Mouse (Mus musculus) limb, embryonic 13.5 days (tissue): ENCODE results near the gene Siglecg. TPM values are rescaled to one million over a fixed set of nuclear protein-coding genes. Genes with fewer than 3 reads are reported as not detected.
A peak's percentile ranks its signal among the peaks of the same experiment; 100 is the strongest.
"Not testable (repeated sequence)": the region's sequence is repeated elsewhere in the genome, so short reads cannot be mapped to it uniquely, and the experiment has no call there.

ENCODE experiments used
- ATAC-seq: fragments of 200-750 bp; cut with Nextera tagmentation; 2 replicates; pipeline ENCODE4 v1.8.0; 2017; ENCODE audit warnings: low read depth, moderate number of reproducible peaks, moderate TSS enrichment; ENCODE audit not compliant: low FRiP score
- H3K27ac ChIP-seq: fragments of 300-500 bp; sonication (generic); 2 replicates; pipeline ENCODE4 v1.5.1; 2015; ENCODE audit warnings: inconsistent platforms, mild to moderate bottlenecking, moderate library complexity
- H3K27me3 ChIP-seq: fragments of 300-500 bp; sonication (generic); 2 replicates; pipeline ENCODE4 v1.6.1; 2015; ENCODE audit warnings: mild to moderate bottlenecking, inconsistent platforms
- H3K36me3 ChIP-seq: fragments of 300-500 bp; sonication (generic); 2 replicates; pipeline ENCODE4 v1.6.1; 2015; ENCODE audit warnings: inconsistent platforms, mild to moderate bottlenecking, moderate library complexity
- H3K4me1 ChIP-seq: fragments of 300-500 bp; sonication (generic); 2 replicates; pipeline ENCODE4 v1.6.1; 2015; ENCODE audit warnings: inconsistent platforms
- H3K4me2 ChIP-seq: fragments of 300-500 bp; sonication (generic); replicated peaks from 2 replicates; pipeline ENCODE4 v1.6.1; 2015; ENCODE audit warnings: inconsistent platforms, mild to moderate bottlenecking, moderate library complexity
- H3K4me3 ChIP-seq: fragments of 300-500 bp; sonication (generic); 2 replicates; pipeline ENCODE4 v1.5.1; 2015; ENCODE audit warnings: moderate library complexity, mild to moderate bottlenecking, inconsistent platforms
- H3K9ac ChIP-seq: fragments of 300-500 bp; sonication (generic); 2 replicates; pipeline ENCODE4 v1.6.1; 2015; ENCODE audit warnings: mild to moderate bottlenecking, inconsistent platforms
- H3K9me3 ChIP-seq: fragments of 300-500 bp; sonication (generic); 2 replicates; pipeline ENCODE4 v1.6.1; 2016; ENCODE audit warnings: inconsistent platforms
- WGBS: fragments of 180-500 bp; shearing (Covaris S2); methylation state at CpG from one replicate; pipeline ENCODE4 v1.1.7; 2015; 5-methylcytosine and 5-hydroxymethylcytosine counted together
- polyA plus RNA-seq: library from polyadenylated mRNA; unstranded; fragments of >200 nt; fragmentation: Nextera tagmentation; extraction: Ambion mirVana; gene quantifications from 2 replicates; pipeline ENCODE4 v1.2.1, GENCODE M21; 2015

Gene Siglecg
- 0.06 and 0.13 TPM in 2 replicates for polyA plus RNA-seq

DNA sequence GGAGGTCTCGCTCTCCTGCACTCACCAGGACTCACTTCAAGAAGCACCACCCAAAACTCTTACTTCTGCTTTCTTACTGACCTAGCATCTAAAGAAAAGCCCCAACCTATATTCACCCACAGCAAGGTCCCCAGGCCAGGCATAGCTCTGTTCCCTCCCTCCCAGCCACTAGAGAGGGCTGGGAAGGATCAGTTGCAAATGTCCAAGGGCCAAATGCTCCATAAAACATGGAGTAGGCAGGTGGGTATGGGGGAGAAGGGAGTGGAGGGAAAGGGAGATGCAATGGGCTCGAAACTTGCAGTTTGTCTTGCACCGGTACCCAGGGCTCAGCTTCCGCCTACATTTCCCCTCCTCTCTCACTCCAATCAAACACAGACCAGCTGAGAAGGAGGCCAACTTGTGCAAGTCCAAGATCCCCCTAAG, at the start of gene Siglecg:
Gene Siglecg, plus strand, starts transcription at position 74 of the 423 bp plus-strand sequence.
- Histone ChIP-seq H3K4me2 (no peak within 1 kb of the TSS), H3K36me3 (no peaks in the 10 kb centered on the region), H3K9ac (no peak within 1 kb of the TSS), H3K4me1 (no peaks in the 10 kb centered on the region), H3K27ac (no peak within 1 kb of the TSS), H3K9me3 (no peaks in the 10 kb centered on the region), H3K4me3 (no peak within 1 kb of the TSS), H3K27me3 (no peaks in the 10 kb centered on the region)
- no peak for ATAC-seq
- 78% methylated on average over 4 of the region's 4 CpGs for WGBS

DNA sequence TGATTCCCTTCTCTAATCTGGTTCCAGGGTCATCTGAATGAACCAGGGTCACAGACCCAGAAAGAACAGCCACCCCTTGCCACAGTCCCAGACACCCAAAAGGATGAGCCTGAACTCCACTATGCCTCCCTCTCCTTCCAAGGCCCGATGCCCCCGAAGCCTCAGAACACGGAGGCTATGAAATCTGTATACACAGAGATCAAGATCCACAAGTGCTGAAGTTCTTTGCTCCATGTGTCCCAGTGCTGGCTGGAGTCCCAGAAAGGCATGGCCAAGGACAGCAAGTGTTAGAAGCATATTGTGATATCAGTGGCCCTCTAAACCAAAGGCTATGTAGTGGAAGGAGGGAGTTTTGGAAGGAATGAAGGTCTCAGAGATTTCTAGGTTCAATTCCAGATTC, 49.4 kb upstream of the Siglecg start:
- no peak for ATAC-seq
- 91% methylated on average over 3 of the region's 3 CpGs for WGBS

DNA sequence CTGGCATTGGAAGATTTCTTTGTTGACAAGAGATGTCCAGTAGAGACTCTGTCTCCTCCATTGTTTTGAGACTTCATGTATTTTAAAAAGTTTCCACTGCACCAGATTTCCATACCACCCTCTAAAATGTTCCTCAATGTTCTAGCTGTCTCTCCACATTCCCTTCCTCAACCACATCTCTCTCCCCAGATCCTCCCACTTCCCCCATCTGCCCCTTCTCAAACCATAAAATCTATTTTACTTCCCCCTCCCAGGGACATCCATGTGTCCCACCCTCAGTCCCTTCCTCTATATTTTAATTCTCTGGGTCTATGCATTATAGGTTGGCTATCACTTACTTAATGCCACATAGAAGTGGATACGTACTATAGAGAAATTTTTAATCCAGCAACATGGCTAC, 46.6 kb upstream of the Siglecg start:
- Histone ChIP-seq H3K9me3 (no peaks in the 10 kb centered on the region), H3K4me3 (no peak overlapping the region), H3K27ac (no peak overlapping the region), H3K27me3 (no peaks in the 10 kb centered on the region), H3K4me2 (no peak overlapping the region), H3K9ac (no peak overlapping the region), H3K36me3 (no peaks in the 10 kb centered on the region), H3K4me1 (no peaks in the 10 kb centered on the region)
- ATAC-seq, result no peak
- WGBS, result 96% methylated on average over 1 of the region's 1 CpGs

More for the DNA sequence above, 49.4 kb upstream of the Siglecg start:
- H3K36me3 ChIP-seq, result no peaks in the 10 kb centered on the region
- no peak overlapping the region for H3K4me2 ChIP-seq
- H3K27me3 ChIP-seq, result no peaks in the 10 kb centered on the region
- no peaks in the 10 kb centered on the region for H3K9me3 ChIP-seq
- no peak overlapping the region for H3K9ac ChIP-seq
- H3K27ac ChIP-seq, result no peak overlapping the region
- H3K4me1 ChIP-seq, result no peaks in the 10 kb centered on the region
- H3K4me3 ChIP-seq, result no peak overlapping the region

DNA sequence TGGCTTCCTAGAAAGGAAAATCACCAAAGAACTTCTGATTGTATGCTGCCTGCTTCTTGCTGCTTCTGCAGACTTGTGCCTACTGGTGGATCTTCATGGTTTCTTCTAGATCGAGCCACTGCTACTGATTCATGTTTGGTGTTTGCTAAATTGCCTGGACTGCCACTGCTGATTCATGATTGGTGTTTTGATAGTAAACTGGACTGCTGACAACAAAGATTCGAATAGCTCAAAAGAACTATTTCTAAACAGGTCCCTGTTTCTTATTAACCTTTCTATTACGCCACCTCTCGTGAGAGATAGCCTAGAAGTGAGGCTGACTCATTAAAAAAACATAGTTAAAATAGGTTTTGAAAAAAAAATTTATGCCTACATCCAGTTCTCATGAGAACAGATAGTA, 46.0 kb upstream of the Siglecg start:
- 71% methylated on average over 4 of the region's 4 CpGs for WGBS
- H3K36me3 ChIP-seq, result no peaks in the 10 kb centered on the region
- H3K4me3 ChIP-seq, result no peak overlapping the region
- H3K27ac ChIP-seq, result no peak overlapping the region
- no peaks in the 10 kb centered on the region for H3K4me1 ChIP-seq
- no peaks in the 10 kb centered on the region for H3K9me3 ChIP-seq
- H3K4me2 ChIP-seq, result no peak overlapping the region
- H3K9ac ChIP-seq, result no peak overlapping the region
- ATAC-seq, result no peak
- H3K27me3 ChIP-seq, result no peaks in the 10 kb centered on the region

DNA sequence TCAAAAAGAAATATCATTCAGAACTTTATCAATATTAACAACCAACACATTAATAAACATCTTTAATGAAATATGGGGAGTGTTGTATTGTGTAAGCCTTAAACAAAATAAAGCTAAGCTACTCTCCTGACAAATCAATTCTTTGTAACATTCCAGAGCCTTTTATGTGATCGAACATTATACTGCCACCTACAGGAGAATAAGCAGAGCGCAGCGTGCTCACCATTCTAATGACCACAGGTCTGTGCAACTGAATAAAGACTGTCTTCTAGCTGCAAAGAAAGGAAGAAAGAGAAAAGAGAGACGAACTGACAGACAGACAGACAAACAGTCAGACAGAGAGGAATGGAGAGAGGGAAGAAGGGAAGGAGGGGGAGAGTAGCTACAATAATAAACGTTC, 29.8 kb upstream of the Siglecg start:
- Histone ChIP-seq H3K27ac (no peak overlapping the region), H3K4me1 (no peaks in the 10 kb centered on the region), H3K9me3 (no peaks in the 10 kb centered on the region), H3K27me3 (no peaks in the 10 kb centered on the region), H3K36me3 (no peaks in the 10 kb centered on the region), H3K4me3 (no peak overlapping the region), H3K4me2 (no peak overlapping the region), H3K9ac (no peak overlapping the region)
- 18% methylated on average over 5 of the region's 5 CpGs for WGBS
- ATAC-seq, result no peak

DNA sequence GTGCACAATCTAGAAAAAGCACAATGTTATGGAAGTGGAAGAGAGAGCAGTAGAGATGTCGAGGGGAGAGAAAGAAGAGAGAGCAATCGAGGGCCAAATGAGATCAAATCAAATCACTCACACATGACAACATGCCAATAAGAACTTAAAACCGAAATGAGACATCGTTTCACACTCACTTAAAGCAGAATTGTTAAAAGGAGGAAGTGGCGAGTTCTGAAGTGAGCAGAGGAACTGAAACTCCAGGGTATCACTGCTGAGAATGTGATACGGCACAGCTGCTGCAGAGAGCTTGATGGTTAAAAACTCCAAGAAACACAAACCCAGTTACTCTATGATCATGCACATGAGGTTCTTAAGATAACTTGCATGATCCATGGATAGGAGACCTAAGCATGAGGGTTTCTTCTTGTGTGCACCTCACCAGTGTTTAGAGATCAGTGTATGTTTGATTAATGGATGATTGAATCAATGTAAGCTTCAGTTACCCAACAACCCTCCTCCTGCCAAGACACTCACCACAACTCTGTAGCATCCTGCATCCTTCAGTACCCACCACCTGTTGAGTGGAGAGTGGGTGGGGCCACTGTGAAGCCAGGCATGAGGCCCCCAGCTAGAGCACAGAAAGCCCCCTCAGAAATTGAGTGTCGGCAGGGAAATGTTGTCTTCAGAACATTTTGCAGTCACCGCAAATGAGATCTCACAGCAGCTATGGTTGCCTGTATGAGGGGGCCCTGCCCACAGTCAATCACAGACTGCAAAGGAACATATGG, 15.5 kb upstream of the Siglecg start:
- H3K36me3 ChIP-seq, result no peaks in the 10 kb centered on the region
- H3K27ac ChIP-seq, result no peak overlapping the region
- no peaks in the 10 kb centered on the region for H3K9me3 ChIP-seq
- ATAC-seq, result no peak
- H3K9ac ChIP-seq, result no peak overlapping the region
- H3K27me3 ChIP-seq, result no peaks in the 10 kb centered on the region
- H3K4me3 ChIP-seq, result no peak overlapping the region
- no peak overlapping the region for H3K4me2 ChIP-seq
- WGBS, result 78% methylated on average over 8 of the region's 8 CpGs
- no peaks in the 10 kb centered on the region for H3K4me1 ChIP-seq

DNA sequence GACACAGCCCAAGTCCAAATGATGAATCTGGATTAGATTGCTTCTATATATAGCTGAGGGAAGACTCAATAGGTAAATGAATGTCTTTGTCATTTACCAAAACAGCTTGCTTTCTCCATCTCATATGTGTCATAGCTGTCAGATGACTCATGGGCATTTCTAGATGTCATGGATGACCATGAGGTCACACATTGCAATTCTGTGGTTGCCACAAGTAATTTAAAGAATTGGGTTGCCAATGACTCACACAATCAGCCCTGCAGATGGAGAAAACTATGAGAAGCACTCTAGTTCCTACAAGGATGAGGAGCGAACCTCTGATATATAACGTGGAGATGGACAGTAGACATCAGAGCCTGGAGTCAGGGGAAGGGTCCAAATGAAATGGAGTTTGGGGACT, 8.5 kb upstream of the Siglecg start:
- Histone ChIP-seq H3K4me3 (no peak overlapping the region), H3K9ac (no peak overlapping the region), H3K4me2 (no peak overlapping the region), H3K36me3 (no peaks in the 10 kb centered on the region), H3K27me3 (no peaks in the 10 kb centered on the region), H3K9me3 (no peaks in the 10 kb centered on the region), H3K27ac (no peak overlapping the region), H3K4me1 (no peaks in the 10 kb centered on the region)
- ATAC-seq, result no peak
- 85% methylated on average over 2 of the region's 2 CpGs for WGBS

DNA sequence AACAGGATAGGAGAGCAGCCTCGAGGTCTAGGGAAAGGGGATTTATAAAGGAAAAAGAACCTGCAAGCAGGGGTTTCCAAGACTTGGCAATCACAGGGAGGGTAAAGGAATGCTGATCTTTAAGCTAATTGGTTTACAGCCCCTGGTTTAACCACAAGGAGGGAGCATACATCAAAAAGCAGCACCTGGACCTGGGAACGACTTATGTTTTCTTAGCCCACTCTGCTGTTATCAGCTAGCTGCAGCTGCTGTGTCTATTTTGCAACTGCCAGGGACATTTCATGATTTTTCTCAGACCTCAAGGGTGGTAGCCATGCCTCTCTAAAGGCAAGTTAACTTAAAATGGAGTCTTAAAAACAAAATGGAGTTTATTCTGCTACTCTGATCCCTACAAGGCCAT, 5.3 kb upstream of the Siglecg start:
- WGBS, result 17% methylated on average over 2 of the region's 2 CpGs
- H3K4me2 ChIP-seq, result no peak overlapping the region
- no peak for ATAC-seq
- H3K4me3 ChIP-seq, result no peak overlapping the region
- no peak overlapping the region for H3K9ac ChIP-seq
- no peaks in the 10 kb centered on the region for H3K36me3 ChIP-seq
- no peaks in the 10 kb centered on the region for H3K4me1 ChIP-seq
- no peak overlapping the region for H3K27ac ChIP-seq
- H3K27me3 ChIP-seq, result no peaks in the 10 kb centered on the region
- no peaks in the 10 kb centered on the region for H3K9me3 ChIP-seq

DNA sequence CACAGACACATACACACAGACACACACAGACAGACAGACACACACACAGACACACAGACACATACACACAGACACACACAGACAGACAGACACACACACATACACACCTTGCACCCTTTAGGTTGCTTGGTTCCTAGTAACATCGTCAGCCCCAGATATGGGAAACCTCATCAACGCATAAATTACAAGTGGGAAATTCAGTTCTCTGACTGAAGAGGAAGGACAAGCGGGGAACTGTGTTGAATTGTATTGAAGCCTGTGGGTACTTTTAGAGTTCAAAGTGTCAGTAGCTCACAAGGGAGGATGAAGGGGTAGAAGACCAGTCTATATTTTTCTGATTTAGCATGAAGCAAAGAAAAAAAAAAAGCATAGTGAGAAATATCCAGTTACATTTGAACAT, 431 bp upstream of the Siglecg start:
- Histone ChIP-seq H3K9ac (no peak overlapping the region), H3K4me1 (no peaks in the 10 kb centered on the region), H3K36me3 (no peaks in the 10 kb centered on the region), H3K4me2 (no peak overlapping the region), H3K9me3 (no peaks in the 10 kb centered on the region), H3K27me3 (no peaks in the 10 kb centered on the region), H3K4me3 (no peak overlapping the region), H3K27ac (no peak overlapping the region)
- 81% methylated on average over 3 of the region's 3 CpGs for WGBS
- ATAC-seq, result no peak

DNA sequence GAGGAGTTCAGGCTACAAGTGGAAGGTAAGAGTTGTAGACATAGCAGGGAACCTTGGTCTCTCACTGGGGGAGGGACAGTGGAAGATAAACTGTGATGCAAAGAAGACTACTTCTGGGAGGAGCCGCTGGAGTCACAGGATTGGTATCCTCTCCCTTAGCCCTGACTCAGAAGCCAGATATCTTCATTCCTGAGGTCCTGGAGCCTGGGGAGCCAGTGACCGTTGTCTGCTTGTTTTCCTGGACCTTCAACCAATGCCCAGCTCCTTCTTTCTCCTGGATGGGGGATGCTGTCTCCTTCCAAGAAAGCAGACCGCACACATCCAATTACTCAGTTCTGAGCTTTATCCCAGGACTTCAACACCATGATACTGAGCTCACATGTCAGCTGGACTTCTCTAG, 1.1 kb downstream of the Siglecg start:
- Histone ChIP-seq H3K36me3 (no peaks in the 10 kb centered on the region), H3K27me3 (no peaks in the 10 kb centered on the region), H3K9ac (no peak overlapping the region), H3K27ac (no peak overlapping the region), H3K9me3 (no peaks in the 10 kb centered on the region), H3K4me1 (no peaks in the 10 kb centered on the region), H3K4me2 (no peak overlapping the region), H3K4me3 (no peak overlapping the region)
- WGBS, result 73% methylated on average over 3 of the region's 3 CpGs
- ATAC-seq, result no peak

DNA sequence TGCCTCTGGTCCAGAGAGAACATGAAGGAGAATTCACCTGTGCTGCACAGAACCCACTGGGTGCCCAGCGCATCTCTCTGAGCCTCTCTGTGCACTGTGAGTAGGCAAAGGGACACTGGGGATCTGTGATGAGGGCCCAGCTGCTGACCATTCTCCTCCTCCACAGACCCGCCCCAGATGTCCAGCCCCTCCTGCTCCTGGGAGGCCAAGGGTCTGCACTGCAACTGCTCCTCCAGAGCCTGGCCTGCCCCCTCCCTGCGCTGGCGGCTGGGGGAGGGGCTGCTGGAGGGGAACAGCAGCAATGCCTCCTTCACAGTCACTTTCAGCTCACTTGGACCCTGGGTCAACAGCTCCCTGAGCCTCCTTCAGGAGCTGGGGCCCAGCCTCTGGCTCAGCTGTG, 3.7 kb downstream of the Siglecg start:
- not testable (repeated sequence) for H3K4me1 ChIP-seq, ATAC-seq, H3K4me2 ChIP-seq, H3K9me3 ChIP-seq, H3K9ac ChIP-seq, H3K27me3 ChIP-seq, H3K36me3 ChIP-seq, H3K4me3 ChIP-seq, H3K27ac ChIP-seq
- 29% methylated on average over 4 of the region's 4 CpGs for WGBS

DNA sequence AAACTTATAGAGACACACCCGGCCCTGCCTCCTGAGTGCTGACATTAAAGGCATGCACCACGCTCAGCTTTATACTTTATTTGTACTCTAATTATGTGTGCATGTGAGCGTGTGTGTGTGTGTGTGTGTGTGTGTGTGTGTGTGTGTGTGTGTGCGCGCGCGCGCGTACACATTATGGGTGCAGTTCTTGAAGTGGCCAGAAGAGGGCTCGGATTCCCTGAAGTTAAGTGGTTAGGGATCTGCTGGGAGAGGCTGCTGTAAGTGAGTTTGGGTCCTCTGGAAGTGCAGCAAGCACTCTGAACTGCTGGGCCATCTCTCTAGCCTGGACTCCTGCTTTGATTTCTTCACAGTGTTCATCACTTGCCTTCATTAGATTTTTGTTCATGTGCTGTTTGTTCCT, 9.3 kb downstream of the Siglecg start:
- Histone ChIP-seq H3K4me3 (no peak overlapping the region), H3K36me3 (no peaks in the 10 kb centered on the region), H3K9me3 (0 out of 2 replicates have a peak, but pooled peaks cover 5% of the 10 kb centered on the region), H3K4me2 (no peak overlapping the region), H3K9ac (no peak overlapping the region), H3K27me3 (no peaks in the 10 kb centered on the region), H3K4me1 (no peaks in the 10 kb centered on the region), H3K27ac (no peak overlapping the region)
- no peak for ATAC-seq
- WGBS, result 86% methylated on average over 10 of the region's 10 CpGs

DNA sequence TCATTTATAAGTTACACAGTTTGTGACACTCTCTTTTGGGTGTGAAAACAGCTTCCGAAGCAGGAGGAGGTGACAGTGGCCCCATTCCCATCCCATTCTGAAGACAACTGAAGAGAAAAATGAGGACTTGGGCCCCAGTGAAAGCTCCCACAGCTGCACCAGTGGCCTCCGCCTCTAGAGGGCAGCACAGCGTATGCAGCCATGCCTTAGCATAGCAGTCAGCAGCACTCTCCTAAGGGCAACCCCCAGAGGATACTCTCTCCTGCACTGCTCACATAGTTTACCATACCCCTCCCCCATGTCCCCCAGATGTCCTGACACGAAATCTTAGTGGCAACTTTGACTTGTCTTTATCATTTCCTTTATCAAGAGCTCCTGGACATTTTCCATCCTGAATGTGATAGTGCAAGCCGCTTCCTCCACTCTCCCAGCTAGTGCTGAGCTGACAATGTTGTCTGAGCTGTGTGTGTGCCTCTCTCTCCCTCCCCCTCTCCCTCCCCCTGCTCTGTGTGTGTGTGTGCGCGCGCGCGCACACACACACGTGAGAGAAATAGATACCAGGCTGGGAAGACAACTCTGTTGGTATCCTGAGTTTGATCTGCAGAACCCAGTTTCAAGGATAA, 15.1 kb downstream of the Siglecg start:
- H3K9ac ChIP-seq, result no peak overlapping the region
- H3K4me1 ChIP-seq, result no peaks in the 10 kb centered on the region
- peak; percentile 85 for ATAC-seq
- WGBS, result 9% methylated on average over 11 of the region's 11 CpGs
- no peak overlapping the region for H3K27ac ChIP-seq
- no peaks in the 10 kb centered on the region for H3K27me3 ChIP-seq
- no peaks in the 10 kb centered on the region for H3K9me3 ChIP-seq
- H3K4me3 ChIP-seq, result no peak overlapping the region
- no peaks in the 10 kb centered on the region for H3K36me3 ChIP-seq
- peak overlapping the region; percentile 30; the same call in 1 of the 2 replicates for H3K4me2 ChIP-seq
